Mouse (Mus musculus) embryonic facial prominence, embryonic 11.5 days (tissue): Measurements from ENCODE around the gene Gjd3. TPM values are rescaled to one million over a fixed set of nuclear protein-coding genes. Genes with fewer than 3 reads are reported as not detected.

Experiments used
- ATAC-seq: fragments of 200-750 bp; cut with Nextera tagmentation; replicated peaks from 2 replicates; pipeline ENCODE4 v1.8.0; 2017; ENCODE audit warnings: low read depth; ENCODE audit not compliant: insufficient number of reproducible peaks, low FRiP score, low TSS enrichment
- DNase-seq: peaks from one replicate; pipeline ENCODE4 v3.0.0-alpha.2; 2015; ENCODE audit warnings: low spot score
- H3K27ac ChIP-seq: fragments of 300-500 bp; sonication (generic); replicated peaks from 2 replicates; pipeline ENCODE4 v1.5.1; 2014; ENCODE audit warnings: mild to moderate bottlenecking, low read depth, low read length, control low read depth
- H3K27me3 ChIP-seq: fragments of 300-500 bp; sonication (generic); 2 replicates; pipeline ENCODE4 v1.6.1; 2014; ENCODE audit warnings: mild to moderate bottlenecking, low read length, moderate library complexity, mixed read lengths; ENCODE audit not compliant: control insufficient read depth, insufficient read depth
- H3K36me3 ChIP-seq: fragments of 300-500 bp; sonication (generic); replicated peaks from 2 replicates; pipeline ENCODE4 v1.6.1; 2014; ENCODE audit warnings: low read depth, mild to moderate bottlenecking, low read length, moderate library complexity, mixed read lengths; ENCODE audit not compliant: control insufficient read depth, insufficient read depth
- H3K4me1 ChIP-seq: fragments of 300-500 bp; sonication (generic); 2 replicates; pipeline ENCODE4 v1.6.1; 2014; ENCODE audit warnings: low read length, mixed read lengths; ENCODE audit not compliant: control insufficient read depth, insufficient read depth
- H3K4me2 ChIP-seq: fragments of 300-500 bp; sonication (generic); 2 replicates; pipeline ENCODE4 v1.6.1; 2014; ENCODE audit warnings: low read depth, mild to moderate bottlenecking, control low read depth, low read length, moderate library complexity
- H3K4me3 ChIP-seq: fragments of 300-500 bp; sonication (generic); 2 replicates; pipeline ENCODE4 v1.5.1; 2014; ENCODE audit warnings: low read depth, low read length, control low read depth
- H3K9ac ChIP-seq: fragments of 300-500 bp; sonication (generic); replicated peaks from 2 replicates; pipeline ENCODE4 v1.6.1; 2014; ENCODE audit warnings: mild to moderate bottlenecking, control low read depth, low read length
- H3K9me3 ChIP-seq: fragments of 300-500 bp; sonication (generic); replicated peaks from 2 replicates; pipeline ENCODE4 v1.6.1; 2016; ENCODE audit warnings: mild to moderate bottlenecking, low read length, inconsistent platforms, mixed read lengths; ENCODE audit not compliant: control insufficient read depth
- WGBS: fragments of 180-500 bp; shearing (Covaris S2); extraction: QIAGEN DNeasy Blood & Tissue Kit; methylation state at CpG from one replicate; pipeline ENCODE4 v1.1.7; 2014; 5-methylcytosine and 5-hydroxymethylcytosine counted together
- polyA plus RNA-seq: library from polyadenylated mRNA; unstranded; fragments of >200 nt; fragmentation: Nextera tagmentation; extraction: Ambion mirVana; gene quantifications from 2 replicates; pipeline ENCODE4 v1.2.1, GENCODE M21; 2014

The Gjd3 gene
- polyA plus RNA-seq, 1 experiment from 2014 or later = 0.25 TPM

GRCm38 (mm10) chr11:99019844-99020243 is 37.0 kb upstream of the Gjd3 start:
- peaks cover 10% of the 10 kb centered on the region for H3K36me3 ChIP-seq

GRCm38 (mm10) chr11:99013856-99014255 is 31.0 kb upstream of the Gjd3 start:
- no peak for ATAC-seq
- WGBS = 95% methylated on average over 1 of the region's 1 CpGs

More at GRCm38 (mm10) chr11:99019844-99020243, 37.0 kb upstream of the Gjd3 start:
- Histone ChIP-seq H3K9me3 (no peaks in the 10 kb centered on the region), H3K27me3 (no peaks in the 10 kb centered on the region), H3K27ac (no peak overlapping the region), H3K4me3 (no peak overlapping the region), H3K4me1 (no peaks in the 10 kb centered on the region; the same call in 1 of the 2 replicates), H3K4me2 (no peak overlapping the region), H3K9ac (no peak overlapping the region)
- 97% methylated on average over 6 of the region's 6 CpGs for WGBS
- ATAC-seq = no peak
- no peak for DNase-seq

GRCm38 (mm10) chr11:99010706-99011105 is 27.9 kb upstream of the Gjd3 start:
- Histone ChIP-seq H3K9me3 (no peaks in the 10 kb centered on the region), H3K36me3 (peaks cover 28% of the 10 kb centered on the region), H3K4me2 (no peak overlapping the region), H3K4me1 (no peaks in the 10 kb centered on the region), H3K27ac (no peak overlapping the region), H3K4me3 (no peak overlapping the region), H3K27me3 (no peaks in the 10 kb centered on the region), H3K9ac (no peak overlapping the region)
- WGBS = 95% methylated on average over 5 of the region's 5 CpGs
- DNase-seq (no peak), ATAC-seq (no peak)

More at GRCm38 (mm10) chr11:99013856-99014255, 31.0 kb upstream of the Gjd3 start:
- Histone ChIP-seq H3K27me3 (no peaks in the 10 kb centered on the region), H3K4me3 (no peak overlapping the region), H3K27ac (no peak overlapping the region), H3K4me2 (no peak overlapping the region), H3K4me1 (no peaks in the 10 kb centered on the region), H3K9me3 (no peaks in the 10 kb centered on the region), H3K36me3 (peaks cover 18% of the 10 kb centered on the region), H3K9ac (no peak overlapping the region)
- DNase-seq = no peak

- Histone ChIP-seq H3K27me3 (no peaks in the 10 kb centered on the region), H3K4me2 (no peak overlapping the region), H3K9ac (no peak overlapping the region), H3K27ac (no peak overlapping the region), H3K4me3 (no peak overlapping the region), H3K4me1 (no peaks in the 10 kb centered on the region), H3K36me3 (peaks cover 31% of the 10 kb centered on the region), H3K9me3 (no peaks in the 10 kb centered on the region)
- no peak for DNase-seq
- ATAC-seq = no peak
- 90% methylated on average over 4 of the region's 4 CpGs for WGBS
These were observed 27.3 kb upstream of the Gjd3 start for GRCm38 (mm10) chr11:99010124-99010523.

GRCm38 (mm10) chr11:99006788-99007187 is 24.0 kb upstream of the Gjd3 start:
- Histone ChIP-seq H3K36me3 (peaks cover 37% of the 10 kb centered on the region), H3K4me1 (no peaks in the 10 kb centered on the region), H3K4me3 (no peak overlapping the region), H3K4me2 (no peak overlapping the region), H3K27ac (no peak overlapping the region), H3K9me3 (no peaks in the 10 kb centered on the region), H3K9ac (no peak overlapping the region), H3K27me3 (no peaks in the 10 kb centered on the region)
- ATAC-seq (no peak), DNase-seq (no peak)
- 96% methylated on average over 9 of the region's 9 CpGs for WGBS

- DNase-seq (no peak), ATAC-seq (no peak)
- no peak overlapping the region for H3K27ac ChIP-seq
- H3K4me1 ChIP-seq = no peaks in the 10 kb centered on the region
- no peak overlapping the region for H3K9ac ChIP-seq
- H3K36me3 ChIP-seq = peaks cover 57% of the 10 kb centered on the region
- no peaks in the 10 kb centered on the region for H3K27me3 ChIP-seq
- no peak overlapping the region for H3K4me2 ChIP-seq
- H3K9me3 ChIP-seq = no peaks in the 10 kb centered on the region
- no peak overlapping the region for H3K4me3 ChIP-seq
- 88% methylated on average over 11 of the region's 11 CpGs for WGBS
These were observed 16.4 kb upstream of the Gjd3 start for GRCm38 (mm10) chr11:98999243-98999642.

- H3K9ac ChIP-seq = no peak overlapping the region
- H3K4me1 ChIP-seq = no peaks in the 10 kb centered on the region
- DNase-seq (no peak), ATAC-seq (no peak)
- H3K9me3 ChIP-seq = no peaks in the 10 kb centered on the region
- H3K27ac ChIP-seq = no peak overlapping the region
- H3K27me3 ChIP-seq = no peaks in the 10 kb centered on the region
- peaks cover 58% of the 10 kb centered on the region for H3K36me3 ChIP-seq
- no peak overlapping the region for H3K4me2 ChIP-seq
- H3K4me3 ChIP-seq = no peak overlapping the region
These were observed 16.0 kb upstream of the Gjd3 start for GRCm38 (mm10) chr11:98998776-98999175.

- Histone ChIP-seq H3K27me3 (no peaks in the 10 kb centered on the region), H3K4me2 (no peak overlapping the region), H3K9me3 (no peaks in the 10 kb centered on the region), H3K4me3 (no peak overlapping the region), H3K9ac (no peak overlapping the region), H3K36me3 (peaks cover 56% of the 10 kb centered on the region), H3K27ac (no peak overlapping the region), H3K4me1 (no peaks in the 10 kb centered on the region)
- 94% methylated on average over 4 of the region's 4 CpGs for WGBS
- DNase-seq (no peak), ATAC-seq (no peak)
These were observed 14.8 kb upstream of the Gjd3 start for GRCm38 (mm10) chr11:98997659-98998058.
